Mouse (Mus musculus) ovary, adult 2 months (tissue): ENCODE measurements around the gene Izumo4. TPM values are rescaled to one million over a fixed set of nuclear protein-coding genes. Genes with fewer than 3 reads are reported as not detected.

ENCODE experiments used
- polyA plus RNA-seq: library from polyadenylated mRNA; depleted of rRNA; stranded (reverse); fragments of >200 nt; gene quantifications from 2 replicates; pipeline ENCODE4 v1.2.3, GENCODE M21; 2012; rRNA removed

Gene Izumo4
- 58.7 and 66.7 TPM in 2 replicates for polyA plus RNA-seq

DNA sequence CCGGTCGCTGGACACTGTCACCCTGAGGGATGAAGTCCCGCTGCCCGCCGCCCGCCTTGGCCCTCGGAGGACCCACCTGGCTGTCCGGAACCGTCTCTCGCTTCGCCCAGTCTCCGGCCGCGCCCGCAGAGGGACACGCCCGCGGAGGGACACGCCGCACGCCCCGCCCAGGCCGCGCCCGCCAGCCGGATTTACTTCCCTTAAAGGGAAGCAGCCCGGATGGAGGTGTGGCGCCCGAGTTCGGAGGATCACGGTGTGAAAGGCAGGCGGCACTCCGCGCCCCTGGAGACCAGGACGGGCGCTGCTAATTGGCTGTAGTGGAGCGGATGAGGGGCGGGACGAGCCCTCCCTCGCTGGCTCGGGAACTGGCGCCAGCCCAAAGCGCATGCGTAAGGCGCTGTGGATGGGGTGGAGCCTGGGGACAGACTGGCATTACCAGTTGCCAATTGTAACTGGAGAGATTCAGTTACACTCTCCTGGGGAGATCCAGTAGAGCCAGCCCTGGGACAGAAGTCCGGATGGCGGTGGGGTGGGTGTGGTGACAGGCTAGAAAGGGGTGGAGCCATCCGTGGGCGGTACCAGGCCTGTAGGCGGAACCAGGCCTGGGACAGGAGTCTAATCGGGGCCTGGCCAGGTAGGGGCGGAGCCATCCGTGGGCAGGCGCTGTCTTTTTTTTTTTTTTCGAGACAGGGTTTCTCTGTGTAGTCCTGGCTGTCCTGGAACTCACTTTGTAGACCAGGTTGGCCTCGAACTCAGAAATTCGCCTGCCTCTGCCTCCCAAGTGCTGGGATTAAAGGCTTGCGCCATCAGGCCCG, at the start of gene Izumo4, which contains the start of gene Mob3a:
Izumo4 (plus strand) TSS at position 464 of the 815 bp plus-strand sequence.
Mob3a (minus strand) TSS at position 257 of the 815 bp plus-strand sequence.

DNA sequence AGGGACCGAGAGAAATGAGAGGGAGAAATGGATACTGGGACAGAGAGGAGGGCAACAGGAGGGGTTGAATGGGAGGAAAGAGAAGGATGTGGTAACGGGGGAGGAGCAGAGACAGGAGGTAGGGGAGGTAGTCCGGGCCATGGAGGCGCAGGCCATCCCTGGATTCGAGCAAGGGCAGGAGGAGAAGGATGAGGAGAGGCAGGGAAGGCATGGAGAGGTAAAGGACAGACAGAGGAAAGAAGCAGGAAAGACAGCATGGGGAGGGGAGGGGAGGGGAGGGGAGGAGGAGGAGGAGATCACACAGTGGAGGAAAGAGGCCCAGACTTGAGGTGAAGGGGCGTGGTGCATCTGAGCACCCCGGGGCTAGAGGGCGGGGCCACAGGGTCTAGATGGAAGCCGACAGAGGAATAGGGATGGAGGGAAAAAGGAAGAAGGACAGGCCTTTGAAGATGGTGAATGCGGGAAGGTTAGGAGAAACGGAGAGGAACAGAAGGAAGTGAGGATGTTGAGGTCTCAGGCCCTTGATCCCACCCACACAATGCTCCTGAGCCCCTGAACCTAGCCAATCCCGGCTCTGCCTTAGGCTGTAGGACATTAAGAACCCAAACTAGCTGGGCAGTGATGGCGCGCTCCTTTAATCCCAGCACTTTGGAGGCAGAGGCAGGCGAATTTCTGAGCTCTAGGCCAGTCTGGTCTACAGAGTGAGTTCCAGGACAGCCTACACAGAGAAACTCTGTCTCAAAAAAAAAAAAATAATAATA, 44.9 kb upstream of the Izumo4 start, which contains the start of gene Btbd2:
Btbd2 (minus strand) TSS at position 209 of the 761 bp plus-strand sequence.

DNA sequence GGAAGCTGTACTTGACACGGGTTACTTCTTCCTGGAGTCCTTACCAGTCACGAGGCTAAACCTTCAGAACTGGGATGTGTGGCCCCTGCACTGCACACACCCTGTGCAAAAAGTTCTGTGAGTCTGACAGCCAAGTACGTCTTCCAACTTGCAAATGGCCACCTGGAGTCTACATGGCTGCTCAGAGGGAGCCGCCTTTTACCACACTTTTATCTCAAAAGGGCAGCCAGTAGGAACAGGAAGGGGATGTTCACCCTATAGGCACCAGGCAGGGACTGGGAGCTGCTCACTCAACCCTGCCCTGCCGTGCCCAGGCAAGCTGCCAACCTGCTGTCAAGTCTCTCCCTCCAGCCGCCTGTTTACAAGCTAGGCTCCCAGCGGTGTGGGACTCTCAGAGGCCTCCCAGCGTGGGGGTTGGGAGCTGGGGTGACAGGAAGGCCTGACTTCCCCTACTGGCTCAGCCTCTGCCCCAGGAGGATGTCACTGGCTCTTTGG, 24.0 kb upstream of the Izumo4 start, which contains the start of gene Mknk2:
Mknk2 (minus strand) TSS at position 171 of the 495 bp plus-strand sequence.

DNA sequence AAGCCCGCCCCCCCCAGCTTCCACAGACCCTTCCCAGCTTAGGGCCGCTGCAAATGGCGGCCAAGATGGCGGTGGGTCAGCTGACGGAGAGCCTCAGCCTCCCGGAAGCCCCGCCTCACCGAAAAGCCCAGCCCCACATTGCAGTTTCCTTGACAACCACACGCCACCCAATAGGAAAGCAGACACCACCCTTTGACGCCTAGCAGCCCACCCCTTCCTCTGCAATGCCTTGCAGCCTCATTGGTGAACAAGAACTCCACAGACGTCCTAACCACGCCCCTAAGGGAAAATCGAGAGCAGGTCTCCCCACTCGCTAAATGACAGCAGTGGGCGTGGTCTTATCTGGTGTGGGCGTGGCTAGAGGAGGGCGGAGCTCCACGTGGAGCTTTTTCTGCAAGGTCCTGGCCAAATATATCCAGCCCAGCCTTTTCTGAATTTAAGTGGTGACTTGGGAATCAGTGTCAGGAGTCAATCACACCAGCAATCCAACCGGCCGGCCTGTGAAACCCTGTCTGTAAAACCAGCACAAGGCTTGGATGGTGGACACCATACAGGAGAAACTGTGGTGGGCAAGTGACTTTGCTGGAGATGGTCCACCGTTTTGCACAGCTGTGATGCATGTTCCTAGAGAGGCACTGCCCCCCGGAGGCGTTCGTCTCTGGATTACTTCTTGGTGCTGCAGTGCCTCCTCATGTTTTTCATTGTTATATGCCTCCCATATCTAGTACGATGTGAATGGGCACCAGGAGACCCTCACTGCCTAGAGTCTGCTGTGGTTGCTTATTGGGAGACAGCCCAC, 40.4 kb downstream of the Izumo4 start, which contains the start of gene Ap3d1:
Ap3d1 (minus strand) TSS at position 85 of the 799 bp plus-strand sequence.

DNA sequence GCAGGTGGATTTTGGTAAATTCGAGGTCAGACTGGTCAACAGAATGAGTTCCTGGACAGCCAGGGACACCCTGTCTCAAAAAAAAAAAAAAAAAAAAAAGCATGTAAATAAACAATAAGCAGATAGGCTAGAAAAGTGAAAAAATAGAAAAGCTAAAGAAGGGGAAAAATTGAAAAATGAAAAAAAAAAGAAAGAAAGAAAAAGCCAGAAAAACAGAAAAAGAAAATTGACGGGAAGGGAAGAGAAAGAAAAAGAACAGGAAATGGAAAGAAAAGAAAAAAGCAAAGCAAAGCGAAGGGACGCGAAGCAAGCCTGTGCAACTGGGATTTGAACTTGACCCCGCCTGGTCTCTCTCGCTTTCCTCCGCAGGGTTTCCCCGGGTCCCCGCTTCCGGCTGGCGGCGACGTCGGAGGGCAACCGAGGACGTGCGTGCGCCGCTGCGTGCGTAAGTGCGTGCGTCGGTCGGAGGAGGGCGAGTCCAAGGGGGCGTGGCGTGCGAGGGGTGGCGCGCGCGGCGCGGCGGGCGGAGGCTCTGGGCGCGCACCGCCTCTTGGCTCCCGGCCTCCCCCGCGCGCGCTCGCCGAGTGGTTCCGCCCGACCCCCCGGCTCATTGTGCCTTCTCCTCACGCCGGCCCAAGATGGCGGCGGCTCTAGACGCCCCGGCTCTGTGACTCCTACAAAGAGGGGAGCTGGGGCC, 52.8 kb downstream of the Izumo4 start, which contains the start of gene Dot1l:
Dot1l (plus strand) TSS at position 613 of the 697 bp plus-strand sequence.

Other genes starting within 250 kb of the Izumo4 start
- 0.02 and 0.06 TPM in 2 replicates for gene Onecut3, start 207.3 kb upstream of the Izumo4 start, polyA plus RNA-seq
- gene Atp8b3, start 163.1 kb upstream of the Izumo4 start, polyA plus RNA-seq, result 0.19 and 0.22 TPM in 2 replicates
- gene Rexo1, start 140.6 kb upstream of the Izumo4 start, polyA plus RNA-seq, result 98.1 and 124 TPM in 2 replicates
- 57.0 and 74.9 TPM in 2 replicates for gene Klf16, start 124.9 kb upstream of the Izumo4 start, polyA plus RNA-seq
- gene Abhd17a, start 111.8 kb upstream of the Izumo4 start, polyA plus RNA-seq, result 395 and 572 TPM in 2 replicates
- gene Scamp4, start 99.3 kb upstream of the Izumo4 start, polyA plus RNA-seq, result 130 and 147 TPM in 2 replicates
- gene Adat3, start 99.3 kb upstream of the Izumo4 start, polyA plus RNA-seq, result 31.5 and 40.6 TPM in 2 replicates
- 4.1 and 4.6 TPM in 2 replicates for gene Gm49322, start 96.2 kb upstream of the Izumo4 start, polyA plus RNA-seq
- 331 and 342 TPM in 2 replicates for gene Csnk1g2, start 79.3 kb upstream of the Izumo4 start, polyA plus RNA-seq
- 158 and 164 TPM in 2 replicates for gene Btbd2, start 45.1 kb upstream of the Izumo4 start, polyA plus RNA-seq
- gene Mknk2, start 24.1 kb upstream of the Izumo4 start, polyA plus RNA-seq, result 264 and 300 TPM in 2 replicates
- 39.8 and 44.2 TPM in 2 replicates for gene Mob3a, start 207 bp upstream of the Izumo4 start, polyA plus RNA-seq
- 146 and 168 TPM in 2 replicates for gene Ap3d1, start 40.1 kb downstream of the Izumo4 start, polyA plus RNA-seq
- 45.9 and 51.9 TPM in 2 replicates for gene Dot1l, start 53.0 kb downstream of the Izumo4 start, polyA plus RNA-seq
- 70.1 and 97.6 TPM in 2 replicates for gene Sf3a2, start 96.0 kb downstream of the Izumo4 start, polyA plus RNA-seq
- 86.4 and 95.0 TPM in 2 replicates for gene Plekhj1, start 96.4 kb downstream of the Izumo4 start, polyA plus RNA-seq
- 323 and 349 TPM in 2 replicates for gene Amh, start 103.1 kb downstream of the Izumo4 start, polyA plus RNA-seq
- 1.9 and 2.4 TPM in 2 replicates for gene Jsrp1, start 111.3 kb downstream of the Izumo4 start, polyA plus RNA-seq
- gene Oaz1, start 124.5 kb downstream of the Izumo4 start, polyA plus RNA-seq, result 1,197 and 1,370 TPM in 2 replicates
- gene Lingo3, start 141.9 kb downstream of the Izumo4 start, polyA plus RNA-seq, result 0.14 and 0.44 TPM in 2 replicates
- gene Lsm7, start 153.0 kb downstream of the Izumo4 start, polyA plus RNA-seq, result 183 and 185 TPM in 2 replicates
- 152 and 173 TPM in 2 replicates for gene Sppl2b, start 153.1 kb downstream of the Izumo4 start, polyA plus RNA-seq
- gene Tmprss9, start 169.7 kb downstream of the Izumo4 start, polyA plus RNA-seq, result 0.85 and 0.89 TPM in 2 replicates
- 253 and 261 TPM in 2 replicates for gene Timm13, start 198.8 kb downstream of the Izumo4 start, polyA plus RNA-seq
- gene Lmnb2, start 216.1 kb downstream of the Izumo4 start, polyA plus RNA-seq, result 30.4 and 33.2 TPM in 2 replicates
- gene Gadd45b, start 227.9 kb downstream of the Izumo4 start, polyA plus RNA-seq, result 61.8 and 62.6 TPM in 2 replicates